Mouse (Mus musculus) G1E-ER4 (cell line): ENCODE data around the gene Rfx2. TPM values are rescaled to one million over a fixed set of nuclear protein-coding genes. Genes with fewer than 3 reads are reported as not detected.

Experiments
- GATA1 ChIP-seq: IDR thresholded peaks from one replicate; pipeline ENCODE4 v1.8.0; 2012; ENCODE audit warnings: low read length, inconsistent platforms
- polyA plus RNA-seq: library from polyadenylated mRNA; stranded (reverse); fragments of >175 nt; gene quantifications from 2 replicates; pipeline ENCODE4 v1.2.3, GENCODE M21; 2012

Gene Rfx2
- polyA plus RNA-seq, 1 experiment: 31.2 TPM

GRCm38 (mm10) chr17:56751404-56752072 is 79.3 kb downstream of the Rfx2 start:
- no peak for TF ChIP-seq GATA1

DNA sequence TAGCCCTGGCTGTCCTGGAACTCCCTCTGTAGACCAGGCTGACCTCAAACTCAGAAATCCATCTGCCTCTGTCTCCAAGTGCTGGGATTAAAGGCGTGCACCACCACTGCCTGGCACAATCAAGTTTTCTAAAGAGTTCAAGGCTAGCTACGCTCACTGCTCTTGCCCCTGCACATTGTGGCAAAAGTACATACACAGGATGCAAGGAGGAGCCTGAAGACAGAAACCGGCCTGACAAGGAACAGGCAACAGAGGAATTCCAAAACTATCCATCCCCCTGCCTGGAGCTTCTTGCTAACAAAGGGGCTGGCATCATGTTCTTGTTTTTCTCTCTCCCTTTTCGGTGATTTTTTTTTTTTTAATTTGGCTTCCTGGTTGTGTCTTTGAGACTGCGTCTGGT is 86.6 kb downstream of the Rfx2 start:
- no peak for TF ChIP-seq GATA1

DNA sequence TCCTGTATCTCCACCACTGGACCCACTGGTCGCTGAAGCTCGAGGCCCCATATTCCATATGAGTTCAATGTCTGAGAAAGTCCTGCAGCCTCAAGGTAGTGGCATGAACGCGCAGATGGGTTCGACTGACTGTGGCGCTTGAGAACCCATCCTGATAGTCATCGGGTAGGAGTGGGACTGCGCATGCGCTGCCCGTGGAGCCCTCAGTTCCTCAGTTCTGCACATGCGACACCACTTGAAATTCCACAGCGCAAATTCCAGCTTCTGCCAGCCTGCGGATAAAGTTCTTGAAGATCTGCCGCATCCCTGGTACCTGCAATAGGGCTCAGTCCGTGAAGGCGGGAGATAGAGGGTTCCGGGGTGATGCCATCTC is 90.0 kb downstream of the Rfx2 start:
- TF ChIP-seq GATA1: no peak

DNA sequence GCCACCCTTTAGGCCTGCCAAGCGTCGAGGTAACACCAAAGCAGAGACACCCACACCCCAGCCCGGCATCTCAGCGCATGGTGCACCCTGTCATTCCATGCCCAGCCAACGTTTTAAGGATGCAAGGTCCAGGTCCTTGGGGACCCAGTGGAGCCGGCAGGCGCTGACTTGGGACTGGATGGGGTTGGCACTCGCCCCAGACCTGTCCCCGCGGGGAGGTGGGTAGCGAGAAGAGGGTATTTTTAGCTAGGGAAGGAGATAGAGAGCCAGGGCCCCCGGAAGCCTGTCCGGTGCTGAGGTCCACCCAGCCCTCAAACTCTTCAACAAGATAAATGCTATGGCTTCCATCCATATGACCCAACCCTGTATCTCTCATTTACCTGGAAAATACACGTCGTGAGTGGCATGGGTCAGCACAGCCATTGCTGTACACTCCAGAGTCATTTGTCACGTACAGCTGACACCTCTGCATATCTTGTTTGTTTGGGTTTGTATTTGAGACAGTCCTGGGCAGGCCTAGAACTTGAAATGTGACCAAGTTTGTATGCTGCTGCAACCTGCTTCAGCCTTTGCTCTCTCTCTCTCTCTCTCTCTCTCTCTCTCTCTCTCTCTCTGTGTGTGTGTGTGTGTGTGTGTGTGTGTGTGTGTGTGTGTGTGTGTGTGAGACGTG is 90.6 kb downstream of the Rfx2 start:
- no peak for TF ChIP-seq GATA1

GRCm38 (mm10) chr17:56738221-56738620 is 92.6 kb downstream of the Rfx2 start:
- no peak for TF ChIP-seq GATA1

DNA sequence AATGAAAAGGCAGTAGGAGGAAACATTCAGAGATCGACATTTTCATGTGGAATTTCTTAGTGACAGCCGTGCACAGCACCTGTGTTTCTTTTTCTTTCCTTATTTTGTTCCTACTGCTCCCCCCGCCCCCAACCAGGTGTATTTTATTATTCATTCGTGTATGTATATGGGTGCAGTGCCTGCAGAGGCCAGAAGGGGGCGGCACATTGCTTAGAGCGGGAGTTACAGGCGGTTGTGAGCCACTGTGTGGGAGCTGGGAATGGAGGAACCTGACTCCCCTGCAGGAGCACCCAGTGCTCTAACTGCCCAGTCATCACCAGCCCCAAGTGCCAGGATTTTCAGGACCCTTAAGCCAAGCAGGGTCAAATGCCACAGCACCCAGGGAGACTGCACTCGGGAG is 94.3 kb downstream of the Rfx2 start:
- TF ChIP-seq GATA1: no peak

DNA sequence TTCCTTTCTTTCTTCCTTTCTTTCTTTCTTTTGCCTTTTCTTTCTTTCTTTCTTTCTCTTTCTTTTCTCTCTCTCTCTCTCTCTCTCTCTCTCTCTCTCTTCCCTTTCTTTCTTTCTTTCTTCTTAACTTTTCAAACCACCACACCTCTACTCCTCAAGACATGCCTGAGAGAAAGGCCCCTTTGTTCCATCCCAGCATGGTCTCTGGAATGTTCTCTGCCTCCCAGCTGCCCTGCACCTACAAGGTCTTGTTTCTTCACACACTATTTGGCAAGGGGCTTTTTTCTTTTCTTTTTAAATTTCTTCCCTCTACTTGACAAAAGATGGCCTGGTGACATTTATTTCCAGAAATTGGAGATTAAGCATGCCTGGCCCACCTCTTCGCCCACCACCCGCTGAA is 101.2 kb downstream of the Rfx2 start:
- no peak for TF ChIP-seq GATA1

DNA sequence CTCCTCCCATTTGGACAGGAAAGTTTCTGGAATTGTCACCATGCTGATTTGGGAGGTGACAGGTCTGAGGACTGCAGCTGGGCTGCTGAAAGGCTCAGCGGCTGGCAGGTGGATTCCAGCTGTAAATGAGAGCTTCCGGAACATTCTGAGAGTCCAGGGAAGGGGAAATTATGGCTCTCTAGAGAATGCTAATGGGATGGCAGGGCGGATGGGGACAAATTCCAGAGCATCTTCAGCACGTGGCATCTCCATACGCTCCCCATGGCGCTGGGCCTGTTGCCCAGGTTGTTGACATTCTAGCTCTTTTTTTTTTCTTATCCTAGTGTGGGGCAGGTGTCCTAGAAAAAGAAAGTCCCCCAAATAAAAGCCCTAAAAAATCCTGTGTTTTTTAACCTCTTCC is 101.7 kb downstream of the Rfx2 start:
- no peak for TF ChIP-seq GATA1

DNA sequence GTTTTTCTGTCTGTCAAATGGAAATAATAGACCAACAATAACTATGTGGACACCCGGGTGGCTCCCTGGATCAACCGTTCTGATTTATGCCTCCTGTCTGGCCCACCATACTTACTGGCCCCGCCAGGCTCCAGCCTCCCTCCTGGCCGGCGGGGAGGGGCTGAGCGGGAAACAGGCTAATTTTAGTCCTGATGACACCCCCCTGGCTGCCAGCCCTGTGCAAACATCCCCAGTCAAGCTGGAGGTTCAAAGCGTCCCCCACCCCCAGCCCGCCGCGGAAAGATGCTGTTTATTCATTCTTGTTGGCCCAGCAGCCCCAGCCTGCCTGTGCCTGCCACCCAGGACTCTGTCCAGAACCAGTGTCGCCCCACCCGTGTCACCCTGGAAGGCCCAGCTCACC is 102.7 kb downstream of the Rfx2 start:
- no peak for TF ChIP-seq GATA1

GRCm38 (mm10) chr17:56727659-56728058 is 103.2 kb downstream of the Rfx2 start:
- no peak for TF ChIP-seq GATA1

- no peak for TF ChIP-seq GATA1
Measured at GRCm38 (mm10) chr17:56727029-56727649, 103.7 kb downstream of the Rfx2 start.

Other genes with a start within 250 kb of the Rfx2 start
- 193 and 233 TPM in 2 replicates for gene Safb2, start 246.4 kb downstream of the Rfx2 start, polyA plus RNA-seq
- gene Safb, start 246.2 kb downstream of the Rfx2 start, polyA plus RNA-seq: 173 and 226 TPM in 2 replicates
- gene 2410015M20Rik, start 221.2 kb downstream of the Rfx2 start, polyA plus RNA-seq: 201 and 454 TPM in 2 replicates
- gene Rpl36, start 217.6 kb downstream of the Rfx2 start, polyA plus RNA-seq: 8,561 and 9,154 TPM in 2 replicates
- gene Lonp1, start 204.1 kb downstream of the Rfx2 start, polyA plus RNA-seq: 202 and 208 TPM in 2 replicates
- gene Catsperd, start 202.9 kb downstream of the Rfx2 start, polyA plus RNA-seq: not detected in 2 replicates
- 131 and 144 TPM in 2 replicates for gene Ranbp3, start 157.7 kb downstream of the Rfx2 start, polyA plus RNA-seq
- 277 and 284 TPM in 2 replicates for gene Ndufa11, start 113.2 kb downstream of the Rfx2 start, polyA plus RNA-seq
- gene Vmac, start 113.0 kb downstream of the Rfx2 start, polyA plus RNA-seq: 10.6 and 12.7 TPM in 2 replicates
- not detected in 2 replicates for gene Nrtn, start 73.5 kb downstream of the Rfx2 start, polyA plus RNA-seq
- gene Dus3l, start 66.3 kb downstream of the Rfx2 start, polyA plus RNA-seq: 61.6 and 67.0 TPM in 2 replicates
- 3.0 and 3.4 TPM in 2 replicates for gene Prr22, start 60.8 kb downstream of the Rfx2 start, polyA plus RNA-seq
- gene Acsbg2, start 43.4 kb upstream of the Rfx2 start, polyA plus RNA-seq: not detected in 2 replicates
- not detected in 2 replicates for gene 1700061G19Rik, start 44.5 kb upstream of the Rfx2 start, polyA plus RNA-seq
- gene Mllt1, start 104.4 kb upstream of the Rfx2 start, polyA plus RNA-seq: 76.7 and 99.5 TPM in 2 replicates
- gene Acer1, start 151.1 kb upstream of the Rfx2 start, polyA plus RNA-seq: not detected in 2 replicates
- 185 and 272 TPM in 2 replicates for gene Clpp, start 159.3 kb upstream of the Rfx2 start, polyA plus RNA-seq
- 51.6 and 80.9 TPM in 2 replicates for gene Alkbh7, start 166.3 kb upstream of the Rfx2 start, polyA plus RNA-seq
- not detected in 2 replicates for gene Pspn, start 169.0 kb upstream of the Rfx2 start, polyA plus RNA-seq
- 210 and 212 TPM in 2 replicates for gene Gtf2f1, start 180.3 kb upstream of the Rfx2 start, polyA plus RNA-seq
- 0.04 TPM in 1 of 2 replicates, not detected in the other for gene Gm17949, start 180.5 kb upstream of the Rfx2 start, polyA plus RNA-seq
- 202 and 209 TPM in 2 replicates for gene Khsrp, start 200.5 kb upstream of the Rfx2 start, polyA plus RNA-seq
- not detected in 2 replicates for gene Slc25a41, start 210.6 kb upstream of the Rfx2 start, polyA plus RNA-seq
- 0.12 and 0.19 TPM in 2 replicates for gene Crb3, start 228.1 kb upstream of the Rfx2 start, polyA plus RNA-seq
- 22.4 and 24.4 TPM in 2 replicates for gene Slc25a23, start 228.8 kb upstream of the Rfx2 start, polyA plus RNA-seq
- 4.7 and 5.7 TPM in 2 replicates for gene Dennd1c, start 247.5 kb upstream of the Rfx2 start, polyA plus RNA-seq